Mouse (Mus musculus) MN1 (cell line): ENCODE measurements around the gene Dglucy.
"Not testable (repeated sequence)": the region's sequence is repeated elsewhere in the genome, so short reads cannot be mapped to it uniquely, and the experiment has no call there.

Source experiments
- DNase-seq: peaks from one replicate; pipeline ENCODE4 v3.0.0-alpha.2; 2016; ENCODE audit warnings: low spot score

Dglucy gene

DNA sequence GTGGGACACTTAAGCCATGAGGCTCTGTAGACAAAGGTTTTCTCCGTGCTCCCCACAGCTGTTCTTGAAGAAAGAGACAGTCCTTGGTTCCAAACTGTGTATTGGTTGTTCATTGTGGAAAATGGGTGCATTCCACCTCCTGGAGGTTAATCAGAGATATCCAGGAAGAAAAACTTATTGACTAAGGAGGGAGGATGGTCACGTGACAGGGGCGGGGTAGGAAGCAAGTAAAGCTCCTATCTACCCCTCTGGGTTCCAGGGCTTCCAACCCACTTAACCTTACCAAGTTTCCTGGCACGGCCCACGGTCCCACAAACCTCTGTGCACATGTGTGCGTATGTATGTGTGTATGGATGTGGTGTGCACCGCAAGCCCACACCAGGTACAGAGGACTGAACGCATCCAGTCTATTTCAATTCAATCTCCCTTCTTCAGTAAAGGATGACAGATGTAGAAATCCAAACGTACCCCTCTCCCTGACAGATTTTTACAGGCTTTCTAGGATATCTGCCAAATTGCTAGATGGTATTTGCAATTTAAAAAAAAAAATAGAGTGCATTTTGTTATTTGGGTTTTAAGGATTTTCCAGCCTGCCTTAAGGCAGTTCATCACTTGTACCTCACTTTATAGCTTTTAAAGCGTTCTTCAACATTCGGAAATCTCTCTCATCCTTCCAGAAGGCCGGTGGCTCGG lies 2.7 kb downstream of the Dglucy start:
- DNase-seq = no peak

DNA sequence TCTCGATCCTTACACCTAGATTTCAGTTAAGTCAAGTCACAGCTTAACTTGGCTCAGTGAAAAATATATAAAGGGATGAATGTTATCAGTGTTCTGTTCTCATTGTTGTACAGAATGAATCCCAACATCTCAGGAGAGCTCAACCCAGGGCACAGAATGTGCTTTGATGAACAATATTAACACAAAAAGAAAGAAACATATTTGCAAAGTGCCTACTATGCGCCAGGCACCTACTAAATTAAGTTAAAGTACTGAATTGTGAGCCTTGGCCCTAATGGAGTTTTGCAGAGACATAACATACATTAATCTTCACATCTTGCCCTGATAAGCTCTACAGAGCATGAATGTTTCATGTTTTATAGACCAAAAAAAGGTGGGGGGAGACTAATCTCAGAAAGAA lies 5.3 kb downstream of the Dglucy start:
- no peak for DNase-seq

DNA sequence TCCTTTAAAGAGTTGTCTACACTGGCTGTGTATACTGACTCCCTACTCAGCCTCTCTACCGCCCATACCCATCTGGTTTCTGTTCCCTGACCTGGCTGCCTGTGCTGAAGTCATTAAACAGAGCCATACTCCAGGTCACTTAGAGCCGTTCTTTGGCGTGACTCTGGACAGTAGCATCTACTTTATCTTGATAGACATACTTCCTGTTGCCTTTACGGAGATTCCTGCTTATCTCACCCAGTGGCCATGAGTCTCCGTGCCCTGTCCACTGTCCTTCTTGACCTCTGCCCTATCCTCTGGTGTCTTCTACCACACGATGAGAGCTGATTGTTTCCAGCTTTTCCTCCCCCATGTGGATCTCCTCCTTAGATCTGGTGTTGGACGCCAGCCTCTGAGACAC lies 6.5 kb downstream of the Dglucy start:
- no peak for DNase-seq

DNA sequence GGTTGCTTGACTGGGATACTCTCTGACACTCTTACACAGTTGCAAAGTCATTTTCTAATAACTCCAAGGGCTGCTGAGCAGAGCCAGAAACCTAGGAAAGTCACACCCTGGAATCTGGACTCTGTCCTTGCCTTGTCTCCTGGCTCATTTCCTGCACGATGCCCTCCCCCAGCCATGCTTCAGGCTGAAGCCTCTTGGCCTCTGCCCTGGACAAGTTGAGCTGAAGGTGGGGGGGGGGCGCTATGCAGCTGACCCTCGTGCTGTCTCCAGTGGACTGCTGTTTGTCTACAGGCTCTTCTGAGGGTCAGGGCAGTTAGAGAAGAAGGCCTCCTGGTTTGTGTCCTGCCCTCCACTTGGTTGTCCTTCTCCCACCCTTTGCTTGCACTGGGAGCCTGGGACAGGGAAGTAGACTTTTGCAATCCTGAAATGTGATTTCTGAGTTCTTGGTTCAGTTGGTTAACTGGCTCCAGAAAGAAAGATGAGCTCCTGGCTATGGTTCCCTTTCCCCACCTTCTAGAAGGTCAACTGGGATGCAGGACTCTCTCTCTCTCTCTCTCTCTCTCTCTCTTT lies 11.2 kb downstream of the Dglucy start:
- no peak for DNase-seq

DNA sequence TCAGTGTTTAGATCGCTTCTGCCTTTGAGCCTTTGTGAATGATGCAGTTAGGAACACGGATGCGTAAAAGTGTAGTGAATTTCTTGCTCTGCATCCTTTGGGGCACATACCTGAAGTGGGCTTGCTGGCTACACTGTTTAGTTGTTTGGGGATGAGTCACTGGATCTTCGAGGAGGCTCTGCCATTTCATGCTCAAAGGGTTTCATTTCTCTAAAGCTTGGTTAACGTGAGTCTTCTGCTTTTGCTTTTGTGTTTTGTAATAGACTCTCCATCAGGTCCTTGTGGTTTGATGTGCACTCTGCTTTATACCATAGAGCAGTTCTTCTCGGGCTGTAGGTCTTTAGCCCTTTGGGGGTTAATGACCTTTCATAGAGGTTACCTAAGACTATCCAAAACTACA lies 12.6 kb downstream of the Dglucy start:
- DNase-seq = no peak

DNA sequence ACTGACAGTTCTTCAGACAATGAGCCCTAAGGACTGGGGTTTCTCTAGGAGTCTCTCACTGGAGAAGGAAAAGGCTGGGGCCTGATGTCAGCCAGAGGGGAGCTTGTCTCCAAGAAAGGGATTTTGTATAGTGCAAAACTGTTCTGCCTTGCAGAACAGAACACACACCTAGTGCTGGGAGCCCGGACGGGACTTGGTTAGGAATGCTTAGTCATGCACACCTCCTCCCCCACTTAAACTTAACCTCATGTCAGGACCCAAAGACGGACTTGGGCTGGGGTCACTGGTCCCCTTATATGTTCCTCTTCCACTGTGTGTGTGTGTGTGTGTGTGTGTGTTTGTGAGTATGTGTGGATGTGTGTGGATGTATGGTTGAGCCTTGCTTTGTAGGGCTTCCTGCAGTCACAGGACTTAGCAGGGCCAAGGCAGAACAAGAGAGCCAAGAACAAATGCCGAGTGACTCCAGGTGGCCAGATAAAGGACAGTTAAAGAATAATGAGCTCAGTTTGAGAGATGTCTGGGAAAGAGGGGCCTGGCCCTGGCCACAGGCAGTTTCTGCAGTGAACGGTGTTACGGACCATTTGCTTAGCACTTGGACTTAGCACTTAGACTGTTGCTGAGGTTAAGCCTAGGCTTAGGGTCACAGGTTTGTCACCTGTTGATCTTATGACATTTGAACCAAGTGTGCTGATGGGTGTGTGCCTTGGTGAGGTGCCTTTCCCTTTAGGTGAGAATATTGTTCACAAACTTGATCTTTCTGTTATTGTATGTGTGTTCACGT lies 15.8 kb downstream of the Dglucy start:
- no peak for DNase-seq

DNA sequence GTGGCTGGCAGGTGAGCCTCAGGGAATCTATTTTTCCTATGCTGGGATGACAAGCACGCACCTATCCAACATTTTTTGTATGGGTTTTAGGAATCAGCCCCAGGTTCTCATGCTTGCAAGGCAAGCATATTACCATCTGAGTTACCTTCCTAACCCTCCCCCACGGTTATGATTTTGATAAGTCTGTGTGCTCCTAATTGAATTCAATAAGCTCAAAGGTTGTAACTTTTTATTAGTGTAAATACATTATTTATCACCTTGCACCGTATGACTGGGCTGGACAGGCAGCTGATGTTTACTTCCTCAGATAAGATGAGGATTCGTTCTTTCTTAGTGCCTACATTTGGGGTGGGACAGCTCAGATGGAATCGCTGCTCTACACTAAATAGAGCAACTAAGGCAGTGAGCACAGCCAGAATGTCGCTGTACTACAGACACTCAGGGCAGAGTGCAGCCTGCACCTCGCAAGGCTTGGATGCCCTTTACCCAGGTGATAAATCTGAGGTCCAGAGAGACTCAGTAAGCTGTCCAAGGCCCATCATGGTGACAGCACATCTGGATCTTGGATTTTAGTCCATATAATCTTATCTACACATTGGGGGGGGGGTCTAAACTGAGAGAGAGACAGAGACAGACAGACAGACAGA lies 16.7 kb downstream of the Dglucy start:
- DNase-seq = no peak

DNA sequence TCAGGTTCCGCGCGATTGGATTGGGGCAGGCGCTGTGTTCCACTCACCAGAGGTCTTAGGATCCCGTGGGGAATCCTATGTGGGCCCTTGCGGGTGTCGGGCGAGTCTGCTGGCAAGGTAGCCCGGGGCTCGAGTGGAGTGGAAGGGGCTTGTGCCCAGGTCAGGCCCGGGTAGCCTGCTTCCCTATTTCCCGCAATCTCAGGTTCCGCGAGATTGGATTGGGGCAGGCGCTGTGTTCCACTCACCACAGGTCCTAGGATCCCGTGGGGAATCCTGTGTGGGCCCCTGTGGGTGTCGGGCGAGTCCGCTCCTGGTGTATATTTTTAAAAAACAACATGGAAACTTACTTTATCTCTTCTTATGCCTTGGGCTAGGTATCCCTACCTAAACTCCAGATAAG lies 24.5 kb downstream of the Dglucy start:
- not testable (repeated sequence) for DNase-seq

DNA sequence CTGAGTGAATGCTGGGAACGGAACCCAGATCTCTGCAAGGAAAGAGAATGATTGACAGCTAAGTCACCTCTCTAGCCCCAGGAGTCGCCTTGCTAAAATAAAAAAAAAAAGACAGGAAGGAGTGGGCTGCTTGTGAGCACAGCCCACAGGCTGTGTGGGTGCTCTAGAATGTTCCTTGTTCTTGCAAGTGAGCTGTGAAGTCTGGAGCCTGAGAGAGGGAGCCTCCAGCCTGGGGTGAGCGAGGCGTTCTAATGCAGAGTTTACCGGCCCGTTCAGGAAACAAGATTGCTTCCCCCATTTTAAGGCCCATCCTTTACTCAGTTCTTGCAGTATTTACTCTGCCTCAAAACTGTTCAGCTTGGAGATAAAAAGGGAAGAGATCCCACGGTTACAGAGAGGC lies 28.4 kb downstream of the Dglucy start:
- no peak for DNase-seq

DNA sequence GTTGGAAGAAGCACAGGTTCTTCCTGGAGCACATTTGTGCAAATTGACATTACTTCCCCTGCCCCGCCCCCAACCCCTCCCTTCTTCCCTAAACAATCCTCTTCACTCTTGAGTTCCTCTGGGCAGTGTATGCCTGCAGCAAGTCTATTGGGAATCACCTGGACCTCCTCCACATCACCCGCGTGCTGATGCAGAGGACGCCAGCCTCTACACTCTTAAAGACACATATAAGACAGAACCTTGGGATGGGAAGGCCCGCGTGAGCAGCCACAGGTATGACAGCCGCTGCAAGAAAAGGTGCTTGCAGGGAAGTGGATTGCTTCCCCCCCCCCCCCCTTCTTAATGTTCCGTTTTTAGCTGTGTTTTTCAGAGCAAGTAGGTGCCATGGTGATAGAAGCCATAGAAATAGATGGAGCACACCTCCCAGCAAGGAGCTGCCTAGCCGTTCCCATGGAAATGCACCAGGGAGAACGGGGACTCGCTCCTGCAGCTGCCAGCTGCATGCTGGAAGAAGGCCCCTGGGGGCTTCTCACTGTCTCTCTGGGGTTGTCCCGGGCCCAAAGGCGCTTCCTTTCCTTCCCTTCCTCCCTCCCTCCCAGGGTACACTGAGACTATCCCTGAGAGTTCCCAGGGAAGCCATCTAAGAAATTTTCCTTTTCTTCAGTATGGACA lies 29.9 kb downstream of the Dglucy start:
- DNase-seq = no peak

DNA sequence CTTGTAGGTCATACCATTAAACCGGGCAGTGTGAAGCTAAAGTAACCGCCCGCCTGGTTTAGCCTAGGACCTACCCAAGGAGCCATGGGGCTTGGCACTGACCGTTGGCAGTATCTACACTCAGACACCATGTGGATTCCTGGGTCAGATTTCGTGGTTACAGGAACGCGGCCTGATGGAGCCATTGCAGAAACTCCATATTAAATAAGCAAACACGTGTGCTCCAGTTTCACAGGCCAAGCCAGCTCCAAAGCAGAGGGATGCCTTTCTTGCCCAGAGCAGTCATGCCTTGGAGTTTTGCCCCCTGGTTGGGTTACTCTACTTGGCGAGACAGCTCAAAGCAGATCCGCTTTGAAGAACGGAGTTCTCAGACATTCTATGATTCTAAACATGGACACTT lies 31.7 kb downstream of the Dglucy start:
- DNase-seq = no peak

DNA sequence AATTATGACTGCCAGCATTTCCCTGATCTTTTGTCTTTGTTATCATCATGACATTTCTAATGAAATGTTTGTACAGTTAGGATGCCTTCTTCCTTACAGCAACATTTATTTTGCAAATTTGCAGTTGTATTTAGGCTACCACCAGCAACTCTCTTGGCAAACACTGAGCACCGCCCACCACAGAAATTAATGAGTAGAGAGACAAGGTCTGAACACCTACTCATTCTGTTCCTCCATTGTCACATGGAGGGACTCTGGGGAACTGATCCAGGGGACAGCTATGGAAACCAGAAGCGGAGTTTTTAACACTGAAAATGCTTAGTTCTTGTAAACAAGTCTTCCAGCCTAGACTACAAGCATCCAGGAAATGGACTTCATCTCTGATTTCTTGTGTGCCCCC lies 35.0 kb downstream of the Dglucy start:
- no peak for DNase-seq

DNA sequence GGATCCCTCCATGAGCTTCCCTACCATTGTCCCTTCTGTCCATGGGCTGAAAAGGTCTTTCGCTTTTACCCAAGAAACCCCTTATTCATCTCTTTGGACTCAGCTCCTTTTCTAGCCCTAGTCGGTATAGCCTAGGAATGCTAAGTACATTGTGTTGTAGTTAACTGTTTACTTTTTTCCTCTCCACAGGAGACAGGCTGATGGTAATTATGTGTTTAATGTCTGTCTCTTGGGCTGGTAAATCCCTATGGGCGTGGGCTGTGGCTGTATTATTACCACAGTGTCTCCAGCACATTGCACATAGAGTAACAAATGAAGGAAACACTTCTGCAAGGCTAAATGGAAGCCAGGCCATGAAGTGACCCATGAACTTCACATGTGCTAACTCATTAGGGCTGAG lies 35.8 kb downstream of the Dglucy start:
- no peak for DNase-seq

DNA sequence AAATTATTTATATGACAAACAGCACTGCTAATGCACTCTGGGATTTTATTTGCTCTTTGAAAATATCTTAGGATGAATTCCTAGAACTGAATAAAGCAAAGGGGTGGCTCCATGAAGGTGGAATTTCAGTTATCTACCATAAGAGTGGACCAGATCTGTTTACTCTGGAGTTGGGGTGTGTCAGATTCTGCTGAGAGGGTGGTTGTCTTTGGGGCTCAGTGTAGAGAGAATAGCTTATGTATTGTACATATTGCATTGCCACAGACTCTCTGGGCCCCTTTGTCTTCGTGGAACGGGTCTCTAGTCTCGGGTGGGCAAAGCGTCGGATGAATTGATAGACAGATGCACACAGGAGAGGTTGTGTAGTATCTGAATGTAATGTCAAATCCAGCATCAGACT lies 38.0 kb downstream of the Dglucy start:
- no peak for DNase-seq

DNA sequence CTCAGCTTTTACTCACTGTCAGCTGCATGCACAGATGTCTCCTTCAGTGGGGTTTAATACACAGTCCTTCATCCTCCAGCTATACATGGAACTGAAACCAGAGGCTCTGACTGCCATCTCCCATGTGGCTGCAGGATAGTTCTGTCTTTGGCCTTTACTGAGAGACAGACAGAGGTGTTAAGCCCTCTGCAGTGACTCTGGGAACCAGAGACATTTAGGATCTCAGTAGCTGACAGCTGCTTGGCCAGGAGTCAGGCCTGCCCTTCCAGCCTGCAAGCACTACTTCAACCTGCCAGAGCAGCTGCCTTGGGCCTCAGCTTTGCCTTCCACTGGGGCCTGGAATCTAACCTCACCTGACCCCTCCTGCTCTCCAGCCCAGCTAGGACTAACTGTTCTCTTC lies 41.1 kb downstream of the Dglucy start:
- DNase-seq = no peak

DNA sequence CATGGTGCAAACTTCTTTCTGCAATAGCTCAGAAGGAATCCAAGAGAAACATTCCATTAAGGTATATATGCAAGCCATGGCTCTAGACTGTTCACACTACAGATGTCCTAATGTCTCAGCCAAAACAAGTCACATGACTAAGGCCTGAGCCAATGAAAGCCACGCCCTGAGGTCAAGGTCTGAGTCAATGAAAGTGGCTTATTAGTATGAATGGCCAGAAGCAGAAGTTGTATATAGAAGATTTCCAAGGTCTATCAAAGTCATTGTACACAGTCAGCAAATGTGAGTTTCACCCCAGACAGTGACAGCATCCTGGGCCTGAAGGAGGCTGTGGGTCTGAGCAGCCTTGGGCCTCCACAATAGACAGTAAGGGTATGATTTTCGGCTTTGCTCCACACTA lies 52.2 kb downstream of the Dglucy start:
- no peak for DNase-seq

DNA sequence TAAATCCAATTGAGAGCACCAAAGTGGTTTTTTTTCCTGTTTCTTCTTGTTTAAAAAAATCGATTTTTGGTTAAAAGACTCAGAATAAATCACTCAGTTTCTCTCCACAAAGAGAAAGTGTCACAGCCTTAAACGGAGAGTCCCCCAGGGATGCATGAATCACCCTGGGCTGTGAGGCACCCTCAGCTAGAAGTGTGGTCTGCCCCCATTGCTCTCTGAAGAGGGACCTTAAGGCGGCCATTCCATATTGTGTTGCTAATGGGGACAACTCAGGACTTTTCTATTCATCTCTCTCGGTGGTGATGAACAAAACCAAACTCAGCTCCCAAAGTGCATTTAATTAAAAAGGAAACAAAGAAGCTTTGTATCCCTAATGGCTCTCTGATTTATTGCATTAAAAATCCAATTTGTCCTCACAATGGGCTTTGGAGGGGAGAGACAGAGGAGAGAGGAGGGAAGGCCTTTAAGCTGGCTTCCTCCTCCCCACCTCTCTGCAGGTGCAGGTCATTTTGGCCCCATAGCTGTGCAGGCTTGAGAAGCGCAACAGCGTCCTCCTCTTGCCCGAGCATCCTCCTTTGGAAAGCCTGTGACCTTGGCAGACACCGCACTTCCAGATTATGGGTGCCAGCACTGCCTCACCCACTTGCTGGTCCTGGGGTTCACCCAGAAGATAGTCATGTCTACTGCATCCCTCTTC lies 52.9 kb downstream of the Dglucy start:
- DNase-seq = peak; percentile 9

DNA sequence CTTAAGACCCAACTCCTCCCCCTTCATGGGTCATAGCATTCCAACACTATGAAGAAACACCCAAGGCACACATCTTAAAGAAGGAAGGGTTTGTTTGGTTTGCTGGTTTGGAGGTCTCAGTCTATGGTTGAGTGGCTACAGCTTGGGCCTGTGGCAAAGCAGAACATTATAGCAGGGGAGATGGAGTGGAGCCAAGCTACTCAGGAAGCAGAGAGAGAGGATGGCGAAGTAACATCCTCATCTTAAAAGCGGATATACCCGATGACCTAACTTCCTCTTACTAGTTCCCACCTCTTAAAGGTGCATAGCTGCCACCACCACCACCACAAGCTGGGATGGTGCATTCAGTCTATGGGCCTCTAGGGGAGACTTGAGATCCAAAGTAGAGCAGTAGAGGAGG lies 58.4 kb downstream of the Dglucy start:
- DNase-seq = no peak

DNA sequence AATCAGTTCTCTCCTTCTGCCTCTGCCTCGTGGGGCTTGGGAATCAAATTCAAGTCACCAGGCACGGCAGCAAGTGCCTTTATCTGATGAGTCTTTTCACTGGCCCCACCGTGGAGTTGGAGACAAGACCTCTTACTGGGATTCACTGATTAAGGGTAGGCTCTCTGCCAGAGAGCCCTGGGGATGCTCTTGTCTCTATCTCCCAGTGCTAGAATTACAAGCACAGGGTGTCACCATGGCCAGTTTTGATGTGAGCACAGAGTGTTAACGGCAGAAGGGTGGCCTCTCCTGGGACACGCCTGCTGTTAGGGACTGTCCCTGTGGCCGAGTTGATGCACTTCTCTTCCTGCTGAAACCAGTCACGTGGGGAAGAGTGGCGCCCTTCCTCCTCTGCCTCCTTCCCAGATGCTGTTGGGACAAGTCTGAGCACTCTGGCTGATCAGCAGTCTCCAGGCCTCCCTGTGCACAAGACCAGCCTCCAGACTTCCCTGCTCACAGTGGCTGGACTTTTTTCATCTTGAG lies 60.3 kb downstream of the Dglucy start:
- no peak for DNase-seq

DNA sequence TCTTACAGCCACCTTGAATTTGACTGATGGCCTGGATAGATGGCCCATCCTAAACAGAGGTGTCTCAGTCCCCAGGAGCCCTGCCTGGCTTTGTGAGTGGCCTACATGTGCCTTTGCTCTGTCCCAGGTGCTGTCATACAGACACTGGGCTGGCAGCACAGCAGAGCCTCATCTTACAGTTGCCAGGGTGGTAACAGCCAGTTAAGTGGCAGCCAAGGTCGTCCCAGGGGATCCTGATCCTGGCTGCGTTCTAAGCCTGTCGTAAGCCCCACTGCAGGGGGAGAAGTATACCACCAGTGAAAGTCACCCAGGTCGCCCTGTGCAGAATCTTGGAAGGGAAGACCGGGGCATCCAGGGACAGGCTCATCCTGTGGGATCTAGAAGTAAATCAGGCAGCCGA lies 61.1 kb downstream of the Dglucy start:
- DNase-seq = no peak

DNA sequence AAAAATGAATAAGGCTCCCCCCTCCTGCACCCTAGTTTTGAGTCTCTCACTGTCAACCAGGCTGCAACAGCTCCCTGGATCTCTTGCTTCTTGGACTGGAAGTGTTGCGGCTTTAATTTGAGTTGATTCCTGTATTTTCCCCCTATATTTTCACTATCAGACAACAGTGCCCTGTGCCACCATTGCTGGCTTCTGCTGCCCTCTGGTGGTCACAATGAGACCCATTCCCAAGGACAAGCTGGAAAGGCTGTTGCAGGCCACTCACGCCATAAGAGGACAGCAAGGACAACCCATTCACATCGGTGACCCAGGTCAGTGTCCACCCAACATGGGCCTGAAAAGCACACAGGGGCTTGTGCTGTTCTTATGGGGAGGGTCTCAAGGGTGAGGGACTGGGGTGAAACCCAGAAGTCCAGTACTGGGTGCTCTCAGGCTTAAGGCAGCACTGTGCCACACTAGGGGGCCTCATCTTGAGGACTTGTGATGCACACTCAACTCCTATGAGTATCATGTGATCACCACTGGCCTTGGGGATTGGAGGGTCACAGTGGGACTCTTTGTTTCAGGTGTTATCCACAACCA lies 62.4 kb downstream of the Dglucy start:
- DNase-seq = peak; percentile 69
